Mouse (Mus musculus): ENCODE data around the gene Tnni3k. TPM values are rescaled to one million over a fixed set of nuclear protein-coding genes. Genes with fewer than 3 reads are reported as not detected.

Gene Tnni3k
- total RNA-seq, 2 experiments from 2014 or later: not detected

DNA sequence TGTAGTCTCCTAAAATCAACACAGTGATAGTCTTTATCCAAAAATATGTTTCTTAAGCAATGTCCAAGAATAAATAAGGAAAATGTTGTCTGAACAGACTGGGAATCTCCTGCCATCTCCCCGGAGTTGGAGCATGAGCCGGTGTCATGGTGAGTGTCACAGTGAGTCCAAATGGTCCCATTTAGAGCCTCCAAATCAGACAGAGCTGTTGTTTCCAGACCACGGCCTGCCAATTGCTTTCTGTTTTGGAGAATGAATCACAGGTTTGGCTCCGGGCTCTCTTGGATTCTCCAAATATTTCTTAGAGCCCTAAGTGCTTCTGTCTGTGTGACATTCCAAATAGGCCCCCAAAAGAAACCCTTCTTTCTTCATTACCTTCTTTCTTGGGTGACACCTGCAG, 256.4 kb downstream of the Tnni3k start:
- no peak for ATAC-seq (replicated peaks; ENCODE audit: low FRiP score, low TSS enrichment, poor library complexity, severe bottlenecking)

DNA sequence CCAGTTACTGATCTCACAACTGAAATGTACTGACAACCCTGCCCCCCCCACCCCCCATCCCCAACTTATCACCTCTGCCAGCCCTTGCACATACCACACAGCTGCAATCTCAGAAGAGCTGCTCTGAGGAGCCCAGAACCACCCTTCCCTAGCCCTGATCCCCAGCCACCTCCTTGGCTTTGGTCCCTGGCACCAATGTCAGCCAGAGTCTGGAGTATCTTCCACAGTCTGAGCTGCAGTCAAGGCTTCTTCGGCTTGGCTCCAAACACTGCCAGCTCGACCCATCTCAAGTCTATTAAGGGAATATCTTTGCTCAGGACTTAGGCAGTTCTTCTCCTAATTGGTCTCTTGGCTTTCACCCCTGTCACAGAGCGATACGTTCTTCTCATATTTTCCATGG, 261.6 kb downstream of the Tnni3k start:
- no peak for ATAC-seq (replicated peaks; ENCODE audit: low FRiP score, low TSS enrichment, poor library complexity, severe bottlenecking)

DNA sequence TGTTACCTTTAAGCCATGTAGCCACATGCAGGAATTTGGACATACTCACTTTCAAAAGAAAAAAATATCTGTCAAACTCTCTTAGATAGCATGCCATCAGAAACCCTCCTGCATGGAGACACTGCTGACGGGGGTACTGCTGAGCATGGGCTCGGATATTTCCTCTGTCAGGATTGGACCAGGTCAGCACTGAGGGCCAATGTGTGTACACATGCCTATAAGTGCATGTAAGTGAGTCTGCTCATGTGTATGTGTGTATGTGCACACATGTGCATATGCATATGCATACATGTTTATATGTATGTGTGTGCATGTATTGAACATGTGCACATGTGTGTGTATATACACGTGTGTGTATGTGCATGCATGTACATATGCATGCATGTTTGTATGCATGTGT, 267.6 kb downstream of the Tnni3k start:
- no peak for ATAC-seq (replicated peaks; ENCODE audit: low FRiP score, low TSS enrichment, poor library complexity, severe bottlenecking)

DNA sequence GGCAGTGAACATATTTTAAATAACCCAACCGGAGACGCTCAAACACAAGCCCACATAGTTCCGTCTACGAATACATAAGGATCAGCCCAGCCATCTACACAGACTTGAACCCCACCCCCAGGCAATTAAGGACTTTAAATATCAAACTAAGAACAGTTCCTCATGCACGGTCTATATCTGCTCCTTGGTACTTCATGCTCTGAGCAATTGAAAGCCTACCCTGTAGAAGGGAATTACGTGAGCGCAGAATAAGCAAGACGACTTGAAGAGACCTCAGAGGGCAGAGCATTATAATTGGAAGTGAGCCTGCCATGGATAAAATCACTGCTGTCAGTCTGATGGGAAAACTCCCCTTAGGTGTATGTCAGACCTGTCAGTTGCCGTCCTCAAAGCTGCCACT, 268.9 kb downstream of the Tnni3k start:
- no peak for ATAC-seq (replicated peaks; ENCODE audit: low FRiP score, low TSS enrichment, poor library complexity, severe bottlenecking)

DNA sequence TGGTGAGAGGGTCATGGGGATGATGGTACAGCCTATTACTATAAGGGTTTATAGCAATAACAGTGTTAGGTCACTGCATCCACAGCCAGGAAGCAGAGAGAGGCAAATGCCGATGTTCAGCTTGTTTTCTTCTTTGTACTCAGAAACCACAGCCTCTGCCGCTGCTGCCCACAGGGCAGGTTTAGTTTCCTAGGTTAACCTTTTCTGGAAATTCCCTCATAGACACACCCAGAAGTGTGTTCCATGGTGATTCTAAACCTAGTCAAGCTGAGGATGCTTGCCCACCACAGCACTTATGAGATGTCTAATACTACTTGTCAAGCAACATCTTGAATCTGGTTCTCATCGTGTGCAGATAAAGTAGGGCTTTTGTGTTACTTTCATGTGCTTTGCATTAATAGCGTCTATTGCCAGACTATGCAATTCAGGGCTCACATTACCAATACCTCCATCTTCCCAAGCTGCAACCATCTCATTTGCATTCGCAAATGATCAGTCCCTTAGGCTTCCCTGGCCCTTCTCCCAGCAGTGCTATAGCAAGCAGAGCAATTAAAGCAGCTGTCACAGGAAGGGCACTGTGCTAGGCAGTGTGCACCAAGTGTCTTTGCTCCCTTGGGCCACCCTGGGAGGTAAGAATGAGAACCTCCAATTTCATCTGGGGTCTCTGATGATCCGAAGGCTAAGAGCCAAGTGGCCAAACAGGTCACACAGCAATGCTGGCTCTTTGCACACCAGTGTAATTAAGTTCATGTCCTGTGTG, 276.2 kb downstream of the Tnni3k start:
- ATAC-seq (replicated peaks; ENCODE audit: low FRiP score, low TSS enrichment, poor library complexity, severe bottlenecking): no peak

DNA sequence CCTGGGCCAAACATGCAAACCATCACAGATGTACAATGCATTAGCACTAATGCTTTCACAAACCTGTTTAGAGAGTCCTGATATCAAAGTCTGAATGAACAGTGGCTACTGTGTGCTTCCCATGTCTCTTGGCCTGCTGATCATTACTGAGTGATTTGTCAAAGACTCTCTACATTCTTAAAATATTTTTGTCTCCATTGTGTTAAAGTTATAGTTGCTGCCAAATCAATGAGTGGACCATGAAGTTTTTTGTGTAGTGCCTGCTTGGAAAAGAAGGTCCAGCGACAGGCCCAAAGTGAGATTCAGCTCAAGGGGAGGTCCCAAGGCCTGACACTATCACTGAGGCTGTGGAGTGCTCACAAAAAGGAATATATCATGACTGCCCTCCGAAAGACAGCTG, 283.6 kb downstream of the Tnni3k start:
- no peak for ATAC-seq (replicated peaks; ENCODE audit: low FRiP score, low TSS enrichment, poor library complexity, severe bottlenecking)

DNA sequence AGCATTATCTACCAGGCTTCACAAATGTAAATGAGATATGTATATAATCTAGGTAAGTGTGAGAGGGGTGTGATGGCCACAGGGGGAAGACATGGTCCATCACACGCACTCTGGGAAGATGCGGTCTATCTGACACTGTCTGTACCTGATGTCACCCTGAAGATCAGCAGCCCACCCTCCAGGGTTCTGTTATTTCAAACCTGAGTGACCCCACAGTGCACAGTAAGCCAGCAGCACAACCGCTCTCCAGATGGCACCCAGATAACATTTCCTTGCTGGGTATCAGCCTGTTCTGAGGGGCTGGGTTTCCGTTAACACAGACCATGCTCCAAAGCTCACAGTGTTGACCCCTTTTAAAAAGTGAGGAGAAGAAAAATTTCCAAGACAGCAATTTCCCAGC, 288.9 kb downstream of the Tnni3k start:
- ATAC-seq (replicated peaks; ENCODE audit: low FRiP score, low TSS enrichment, poor library complexity, severe bottlenecking): no peak

DNA sequence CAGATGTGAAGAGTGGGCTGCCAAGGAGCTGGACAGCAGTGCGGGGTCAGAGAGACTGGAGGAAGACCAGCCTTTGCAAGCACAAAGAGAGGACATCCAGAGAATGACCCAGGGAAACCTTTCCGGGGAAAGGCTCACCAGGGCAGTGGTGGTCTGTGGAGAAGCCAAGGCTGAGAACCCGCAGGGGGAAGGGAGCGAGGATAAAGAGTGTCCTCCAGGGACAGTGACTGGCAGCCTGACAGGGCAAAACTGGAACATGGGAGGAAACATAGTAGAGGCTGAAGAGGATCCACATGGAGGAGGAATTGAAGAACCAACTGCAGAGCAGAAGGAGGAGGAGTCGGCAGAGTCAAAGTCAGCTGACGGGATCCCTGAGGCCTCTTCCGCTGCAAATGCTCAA, 291.1 kb downstream of the Tnni3k start:
- ATAC-seq (replicated peaks; ENCODE audit: low FRiP score, low TSS enrichment, poor library complexity, severe bottlenecking): no peak

DNA sequence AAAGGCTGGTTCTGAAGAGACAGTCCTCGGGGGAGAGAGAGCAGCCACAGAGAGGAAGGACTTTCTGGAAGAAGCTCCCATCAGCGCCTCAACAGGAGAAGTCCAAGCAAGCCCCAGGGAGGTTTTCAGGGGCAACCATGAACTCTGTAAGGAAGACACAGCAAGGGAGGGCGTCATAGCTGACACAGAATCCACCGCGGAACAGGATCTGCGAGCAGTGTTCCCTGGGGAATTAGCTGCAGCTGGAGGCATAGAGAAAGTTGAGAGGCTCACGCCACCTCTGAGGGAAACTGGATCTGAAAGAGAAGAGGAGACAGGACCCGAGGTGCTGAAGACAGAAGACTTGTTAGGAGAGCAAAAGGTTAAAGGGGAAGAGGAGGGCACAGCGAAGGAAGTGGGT, 291.8 kb downstream of the Tnni3k start:
- no peak for ATAC-seq (replicated peaks; ENCODE audit: low FRiP score, low TSS enrichment, poor library complexity, severe bottlenecking)

DNA sequence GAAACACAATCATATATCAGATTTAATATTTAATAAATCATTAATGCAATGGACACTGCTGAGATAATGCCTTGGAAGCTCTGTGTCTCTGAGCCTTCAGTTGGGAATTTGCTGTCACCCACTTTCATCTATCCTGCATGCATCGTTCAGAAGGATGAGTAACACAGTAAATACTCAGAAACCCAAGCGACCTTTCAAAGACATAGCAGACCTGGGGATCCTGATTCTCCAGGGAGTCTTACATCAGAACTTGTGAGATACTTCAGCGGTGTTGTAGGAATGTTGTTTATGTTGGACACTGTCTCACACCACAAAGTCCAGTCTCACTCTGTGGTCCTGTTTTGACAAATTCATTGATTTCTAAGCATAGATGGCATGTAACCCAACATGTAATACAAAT, 294.1 kb downstream of the Tnni3k start:
- no peak for ATAC-seq (replicated peaks; ENCODE audit: low FRiP score, low TSS enrichment, poor library complexity, severe bottlenecking)

DNA sequence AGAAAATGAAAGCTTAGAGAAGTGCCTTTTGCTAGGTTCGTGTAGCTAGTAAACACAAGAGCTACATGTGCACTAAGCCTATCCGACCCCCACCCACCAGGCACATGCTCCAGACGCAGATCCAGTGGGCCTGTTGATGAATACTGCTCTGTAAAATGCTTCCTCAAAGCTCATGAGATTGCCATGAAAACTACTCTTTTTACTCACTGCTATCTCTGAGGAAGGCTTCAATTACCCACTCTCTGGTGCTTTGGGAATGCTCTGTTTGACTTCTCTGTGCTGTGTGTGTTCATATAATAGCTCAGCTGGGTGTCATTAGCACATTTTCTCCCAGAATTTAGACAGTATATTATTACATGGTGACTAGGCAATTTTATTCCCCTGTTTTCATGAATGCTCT, 297.1 kb downstream of the Tnni3k start:
- ATAC-seq (replicated peaks; ENCODE audit: low FRiP score, low TSS enrichment, poor library complexity, severe bottlenecking): no peak

DNA sequence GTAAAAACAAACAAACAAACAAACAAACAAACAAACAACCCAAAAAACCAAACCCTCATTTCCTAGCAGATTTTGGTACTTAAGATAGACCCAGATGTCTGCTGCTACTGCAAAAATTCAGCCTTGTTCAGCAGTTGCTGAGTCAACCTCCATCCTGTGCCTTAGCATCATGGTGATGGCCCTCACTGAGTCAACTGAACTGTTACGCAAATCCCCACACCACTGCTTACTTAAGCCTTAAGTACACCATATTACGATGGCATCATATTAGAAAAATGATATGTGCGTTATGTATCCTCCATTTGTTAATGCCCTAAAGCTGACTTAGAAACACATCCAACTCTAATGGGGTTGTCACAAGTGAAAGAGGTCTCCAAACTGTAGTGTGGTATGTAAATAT, 300.0 kb downstream of the Tnni3k start:
- no peak for ATAC-seq (replicated peaks; ENCODE audit: low FRiP score, low TSS enrichment, poor library complexity, severe bottlenecking)

DNA sequence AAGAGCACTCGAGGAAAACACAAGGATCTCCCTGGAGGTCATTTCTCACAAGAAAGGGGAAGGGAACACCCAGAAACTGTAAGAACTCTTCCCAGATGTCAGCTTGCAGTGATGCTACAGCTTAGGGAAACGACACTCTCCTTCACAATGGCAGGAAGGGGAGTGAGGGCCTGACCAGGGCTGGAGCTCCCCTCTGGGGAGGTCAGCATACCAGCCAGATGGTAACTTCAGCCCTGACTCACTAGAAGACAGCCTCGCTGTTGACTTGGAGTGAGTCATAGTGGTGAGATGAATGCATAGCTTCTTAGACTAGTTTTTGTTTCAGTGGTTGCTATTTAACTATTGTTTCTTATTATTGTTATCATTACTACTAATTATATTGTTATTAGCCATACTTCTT, 300.7 kb downstream of the Tnni3k start:
- ATAC-seq (replicated peaks; ENCODE audit: low FRiP score, low TSS enrichment, poor library complexity, severe bottlenecking): no peak

DNA sequence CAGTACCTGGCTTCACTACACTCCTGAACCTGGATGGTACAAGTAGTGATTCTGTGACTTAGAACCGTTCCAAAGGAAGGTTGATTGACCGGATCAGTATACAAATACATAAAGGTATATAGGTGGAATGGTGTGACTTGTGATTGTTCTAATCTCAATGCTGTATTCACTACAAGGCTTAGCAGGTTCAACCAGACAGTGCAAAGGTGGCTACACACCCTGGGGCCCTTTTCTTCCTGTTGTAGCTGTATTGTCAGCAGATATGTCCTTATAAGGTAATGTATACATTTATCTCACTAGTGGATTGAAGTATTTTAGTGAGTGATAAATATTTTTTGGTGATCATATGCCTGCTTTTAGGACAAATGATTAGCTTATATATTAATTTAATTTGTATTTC, 310.9 kb downstream of the Tnni3k start:
- no peak for ATAC-seq (replicated peaks; ENCODE audit: low FRiP score, low TSS enrichment, poor library complexity, severe bottlenecking)

DNA sequence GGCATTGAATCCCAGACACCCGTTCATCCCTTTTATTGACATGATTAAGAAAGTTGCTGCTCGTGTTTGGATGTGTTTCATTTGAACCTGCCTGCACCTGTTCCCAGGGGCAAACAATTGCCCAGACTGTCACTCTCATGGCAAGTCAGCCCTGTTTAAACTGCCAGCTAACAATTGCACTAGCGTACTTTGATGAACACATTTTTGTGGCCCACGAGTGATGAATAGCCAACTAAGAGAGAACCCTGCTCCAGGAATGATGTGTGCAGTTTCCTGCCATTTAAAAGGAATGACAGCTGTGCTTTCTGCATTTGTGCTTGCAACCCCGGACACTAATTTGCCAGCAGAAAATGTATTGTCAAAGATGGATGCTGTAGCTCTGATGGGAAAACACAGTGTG, 312.3 kb downstream of the Tnni3k start:
- no peak for ATAC-seq (replicated peaks; ENCODE audit: low FRiP score, low TSS enrichment, poor library complexity, severe bottlenecking)

DNA sequence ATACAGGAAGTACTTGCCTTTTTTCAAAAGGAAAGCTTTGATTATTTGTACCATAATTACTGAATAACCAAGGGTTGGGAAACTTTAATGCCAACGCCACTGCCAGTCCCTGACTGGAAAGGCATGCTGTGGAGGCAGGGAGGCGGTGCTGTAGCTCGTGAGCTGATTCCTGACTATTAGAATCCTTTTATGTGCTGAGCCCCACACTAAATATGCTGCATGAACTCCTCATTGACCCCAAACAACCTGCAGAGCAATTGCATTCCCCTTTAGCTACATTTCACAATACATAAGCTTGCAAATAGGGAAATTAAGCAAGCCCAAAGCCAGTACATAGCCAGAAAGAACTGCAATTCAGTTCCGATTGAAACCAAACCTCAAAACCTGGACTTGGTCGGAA, 313.7 kb downstream of the Tnni3k start:
- ATAC-seq (replicated peaks; ENCODE audit: low FRiP score, low TSS enrichment, poor library complexity, severe bottlenecking): no peak

Other genes starting within 250 kb of the Tnni3k start
- 13.6 and 14.0 TPM in 2 replicates for gene Fpgt, start 38.0 kb upstream of the Tnni3k start, total RNA-seq (2014; fragmentation: Nextera tagmentation)
- 8.6 and 16.5 TPM in 2 replicates for gene Fpgt, start 38.0 kb upstream of the Tnni3k start, total RNA-seq (2017)
- not detected in 2 replicates for gene Lrriq3, start 38.0 kb upstream of the Tnni3k start, total RNA-seq (2014; fragmentation: Nextera tagmentation)
- not detected in 2 replicates for gene Lrriq3, start 38.0 kb upstream of the Tnni3k start, total RNA-seq (2017)

Data from megakaryocyte-erythroid progenitor cell, adult 5-6 weeks (primary cell).